Mouse (Mus musculus): ENCODE results near the gene S100a10. TPM values are rescaled to one million over a fixed set of nuclear protein-coding genes. Genes with fewer than 3 reads are reported as not detected.
A peak's percentile ranks its signal among the peaks of the same experiment; 100 is the strongest.

S100a10 gene
- polyA plus RNA-seq, 1 experiment: 56.7 TPM

DNA sequence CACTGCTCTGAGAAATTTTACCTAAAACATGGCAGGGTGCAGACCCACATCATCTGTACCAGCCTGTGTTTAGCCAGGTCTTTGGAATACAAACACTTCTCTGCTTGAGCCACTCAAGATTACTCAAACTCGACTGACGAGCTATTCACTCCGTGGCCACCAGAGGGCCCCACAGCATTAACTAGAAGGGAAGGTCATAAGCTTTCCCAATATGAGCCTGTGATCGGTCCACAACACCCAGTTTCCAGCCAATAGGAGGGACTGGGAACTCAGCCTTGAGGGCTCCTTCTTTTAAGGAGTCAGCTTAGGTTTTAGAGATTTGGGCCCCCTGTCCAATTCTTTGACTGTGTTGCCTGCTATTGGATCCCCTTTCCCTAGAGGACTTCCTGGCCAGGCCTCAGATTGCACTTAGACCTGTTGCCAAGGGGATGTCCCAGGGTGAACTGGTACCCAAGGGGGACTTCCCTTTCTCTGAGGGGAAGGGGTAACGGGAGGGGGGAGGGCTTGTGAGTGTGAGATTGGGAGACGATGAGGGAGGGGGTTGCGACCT lies 7.7 kb upstream of the S100a10 start:
- TF ChIP-seq CTCF (IDR thresholded peaks at IDR 0.05; ENCODE audit: extremely low read depth, insufficient read depth, low read length) (peak; percentile 88), POLR2A (IDR thresholded peaks at IDR 0.05; ENCODE audit: extremely low read depth, insufficient read depth, low read length) (no peak)
- Histone ChIP-seq H3K4me1 (ENCODE audit: control insufficient read depth, insufficient read depth, low read length) (no peaks in the 10 kb centered on the region), H3K27ac (ENCODE audit: insufficient read depth, low read length) (no peak overlapping the region), H3K4me3 (ENCODE audit: insufficient read depth, low read length) (no peak overlapping the region)

DNA sequence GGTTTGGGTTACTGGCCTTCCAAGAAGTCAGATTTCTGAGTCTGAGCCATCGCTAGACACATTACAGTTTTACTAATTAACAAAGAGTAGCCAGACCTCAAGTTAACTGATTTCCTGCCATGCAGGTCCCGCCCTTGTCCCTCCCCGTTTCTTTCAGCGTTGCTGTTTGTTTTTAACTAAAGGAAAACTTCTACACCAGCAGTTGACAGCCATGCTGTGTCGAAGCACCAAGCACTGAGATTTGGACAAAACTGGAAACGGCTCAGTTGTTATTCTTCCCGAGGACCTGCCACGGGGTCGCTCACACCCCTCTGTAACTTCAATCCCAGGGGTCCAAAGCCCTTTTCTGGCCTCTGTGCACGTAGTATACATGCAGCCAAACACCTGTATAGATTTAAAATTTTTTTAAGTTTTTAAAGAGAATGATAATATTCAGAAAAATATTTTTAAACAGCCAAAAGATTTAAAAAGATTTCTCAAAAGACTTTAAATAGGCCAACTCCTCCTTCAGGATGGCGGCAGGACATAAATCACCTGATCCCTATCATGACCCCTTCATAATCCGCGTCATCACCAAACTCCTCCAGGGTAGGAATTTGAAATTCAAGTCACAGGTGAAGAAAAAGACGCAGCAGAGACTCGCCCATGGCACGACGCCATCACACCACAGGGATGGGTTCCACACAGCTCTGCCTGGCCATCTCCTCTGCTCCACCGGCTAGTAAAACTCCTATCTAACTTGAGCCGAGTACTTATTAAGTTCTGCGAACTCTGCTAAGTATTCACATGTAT lies 6.9 kb upstream of the S100a10 start:
- Histone ChIP-seq H3K4me1 (ENCODE audit: control insufficient read depth, insufficient read depth, low read length) (no peaks in the 10 kb centered on the region), H3K27ac (ENCODE audit: insufficient read depth, low read length) (no peak overlapping the region), H3K4me3 (ENCODE audit: insufficient read depth, low read length) (no peak overlapping the region)
- no peak for TF ChIP-seq POLR2A (IDR thresholded peaks at IDR 0.05; ENCODE audit: extremely low read depth, insufficient read depth, low read length)
- TF ChIP-seq CTCF (IDR thresholded peaks at IDR 0.05; ENCODE audit: extremely low read depth, insufficient read depth, low read length): no peak

DNA sequence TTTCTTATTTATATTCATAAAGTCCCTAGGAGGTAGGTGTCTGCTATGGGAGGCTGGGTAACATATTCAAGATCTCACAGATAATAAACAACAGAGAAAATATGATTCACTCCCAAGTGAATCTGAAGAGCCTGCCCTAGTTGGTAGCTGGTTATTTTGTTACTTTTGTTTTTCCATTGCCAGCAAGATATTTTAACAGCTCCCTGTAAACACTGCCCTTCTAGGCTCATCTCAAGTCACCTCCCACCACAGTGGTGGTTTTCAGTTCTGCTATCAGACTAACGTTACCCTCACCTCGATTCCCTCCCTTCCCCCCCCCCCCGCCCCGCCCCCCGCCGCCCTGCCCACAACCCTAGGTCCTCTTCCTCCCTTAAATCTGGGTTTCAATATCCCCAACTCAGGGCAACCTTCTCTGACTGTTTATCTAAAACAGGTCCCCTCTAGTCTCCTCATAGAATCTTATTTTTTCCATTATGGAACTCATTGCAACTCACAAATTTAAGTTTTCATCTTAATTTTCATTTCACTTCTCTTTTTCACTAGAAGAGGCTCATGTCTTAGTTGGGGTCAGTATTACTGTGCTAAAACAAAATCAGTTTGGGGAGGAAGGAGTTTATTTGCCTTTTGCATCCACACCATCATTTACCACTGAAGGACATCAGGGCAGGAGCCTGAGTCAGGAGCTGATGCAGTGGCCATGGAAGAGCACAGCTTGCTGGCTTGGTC lies 6.2 kb upstream of the S100a10 start:
- H3K4me3 ChIP-seq (ENCODE audit: insufficient read depth, low read length): no peak overlapping the region
- TF ChIP-seq POLR2A (IDR thresholded peaks at IDR 0.05; ENCODE audit: extremely low read depth, insufficient read depth, low read length): no peak
- no peak for TF ChIP-seq CTCF (IDR thresholded peaks at IDR 0.05; ENCODE audit: extremely low read depth, insufficient read depth, low read length)
- H3K4me1 ChIP-seq (ENCODE audit: control insufficient read depth, insufficient read depth, low read length): no peaks in the 10 kb centered on the region
- no peak overlapping the region for H3K27ac ChIP-seq (ENCODE audit: insufficient read depth, low read length)

DNA sequence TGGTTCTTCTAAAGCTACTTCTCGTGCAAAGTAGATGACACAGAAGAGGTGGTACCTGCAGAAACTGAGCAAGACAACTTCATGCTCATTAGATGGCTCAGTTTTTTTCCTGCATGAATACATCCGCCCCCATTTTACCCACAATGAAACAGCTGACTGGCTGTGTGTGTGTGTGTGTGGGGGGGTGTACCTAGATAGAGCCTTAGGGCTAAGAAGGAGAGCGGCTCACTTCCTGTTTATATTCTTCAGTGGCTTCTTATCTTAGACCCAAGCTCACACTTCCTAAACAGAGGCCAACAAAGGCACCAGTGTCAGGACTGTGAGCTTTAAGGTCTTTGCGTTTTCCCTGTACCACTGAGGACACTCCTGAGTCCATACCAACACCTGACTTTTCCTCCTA lies 4.9 kb upstream of the S100a10 start:
- Histone ChIP-seq H3K4me1 (ENCODE audit: control insufficient read depth, insufficient read depth, low read length) (no peaks in the 10 kb centered on the region), H3K4me3 (ENCODE audit: insufficient read depth, low read length) (no peak overlapping the region), H3K27ac (ENCODE audit: insufficient read depth, low read length) (no peak overlapping the region)
- TF ChIP-seq CTCF (IDR thresholded peaks at IDR 0.05; ENCODE audit: extremely low read depth, insufficient read depth, low read length) (no peak), POLR2A (IDR thresholded peaks at IDR 0.05; ENCODE audit: extremely low read depth, insufficient read depth, low read length) (no peak)

DNA sequence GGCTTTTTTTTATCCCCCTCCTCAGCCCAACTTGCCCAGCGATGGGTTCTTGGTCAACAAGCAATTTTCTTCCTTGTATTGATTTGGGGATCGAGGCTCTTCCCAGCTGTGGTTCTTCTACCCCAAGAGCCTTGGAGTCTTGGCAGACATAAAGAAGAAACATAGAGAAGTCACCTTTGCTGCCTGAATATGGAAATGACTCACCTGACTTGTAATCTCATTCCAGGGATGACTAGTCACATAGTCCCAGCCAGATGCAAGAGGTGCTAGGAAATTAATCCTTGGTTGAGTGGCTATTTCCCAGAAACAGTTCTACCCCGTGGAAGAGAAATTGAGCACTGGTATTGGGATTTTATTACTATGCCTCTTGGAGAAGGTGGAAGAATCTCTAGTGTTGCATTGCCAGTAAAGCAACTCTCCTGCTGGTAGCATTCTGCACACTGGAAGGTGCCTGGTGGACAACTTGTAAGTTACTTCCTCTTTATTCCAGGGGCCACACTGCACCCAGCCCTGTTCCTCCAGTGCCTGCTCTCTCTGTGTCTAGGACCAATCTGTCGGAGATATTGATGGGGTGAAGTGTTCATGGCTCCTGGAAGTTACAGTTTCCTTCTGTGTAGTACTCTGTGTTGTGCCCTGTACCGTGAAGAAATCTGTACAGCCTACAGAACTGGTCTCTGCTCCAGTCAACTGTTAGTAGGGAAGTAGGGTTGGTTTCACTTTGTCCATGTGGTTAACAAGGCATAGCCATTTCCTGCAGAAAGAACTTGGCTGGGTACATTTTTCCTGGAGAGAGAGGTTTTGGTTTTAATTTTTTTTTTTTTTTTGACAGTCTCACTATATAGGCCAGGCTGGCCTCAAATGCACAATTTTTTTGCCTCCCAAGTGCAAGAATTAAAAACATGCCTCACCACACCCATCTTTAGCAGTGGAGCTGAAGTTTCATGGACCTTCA lies 2.7 kb upstream of the S100a10 start:
- H3K4me1 ChIP-seq (ENCODE audit: control insufficient read depth, insufficient read depth, low read length): no peaks in the 10 kb centered on the region
- TF ChIP-seq CTCF (IDR thresholded peaks at IDR 0.05; ENCODE audit: extremely low read depth, insufficient read depth, low read length): no peak
- no peak for TF ChIP-seq POLR2A (IDR thresholded peaks at IDR 0.05; ENCODE audit: extremely low read depth, insufficient read depth, low read length)
- no peak overlapping the region for H3K4me3 ChIP-seq (ENCODE audit: insufficient read depth, low read length)
- H3K27ac ChIP-seq (ENCODE audit: insufficient read depth, low read length): no peak overlapping the region

DNA sequence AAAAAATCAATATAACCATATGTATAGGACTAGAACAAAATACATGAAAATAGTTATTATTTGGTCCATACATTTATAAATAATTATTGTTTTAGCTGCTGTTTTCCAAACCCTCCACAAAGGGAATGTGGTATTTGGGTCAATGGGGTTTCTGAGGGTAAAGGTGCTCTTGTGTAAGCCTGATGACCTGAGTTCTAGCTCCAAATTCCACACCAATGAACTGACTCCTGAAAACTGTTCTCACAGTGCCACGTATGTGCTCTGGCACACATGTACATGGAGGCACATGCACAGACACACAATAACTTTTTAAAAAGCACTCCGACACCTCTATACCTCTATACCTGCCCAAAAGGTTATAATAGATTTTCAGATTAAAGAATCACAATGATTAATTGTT lies 1.6 kb upstream of the S100a10 start:
- TF ChIP-seq CTCF (IDR thresholded peaks at IDR 0.05; ENCODE audit: extremely low read depth, insufficient read depth, low read length) (no peak), POLR2A (IDR thresholded peaks at IDR 0.05; ENCODE audit: extremely low read depth, insufficient read depth, low read length) (no peak)
- Histone ChIP-seq H3K27ac (ENCODE audit: insufficient read depth, low read length) (no peak overlapping the region), H3K4me1 (ENCODE audit: control insufficient read depth, insufficient read depth, low read length) (no peaks in the 10 kb centered on the region), H3K4me3 (ENCODE audit: insufficient read depth, low read length) (no peak overlapping the region)

DNA sequence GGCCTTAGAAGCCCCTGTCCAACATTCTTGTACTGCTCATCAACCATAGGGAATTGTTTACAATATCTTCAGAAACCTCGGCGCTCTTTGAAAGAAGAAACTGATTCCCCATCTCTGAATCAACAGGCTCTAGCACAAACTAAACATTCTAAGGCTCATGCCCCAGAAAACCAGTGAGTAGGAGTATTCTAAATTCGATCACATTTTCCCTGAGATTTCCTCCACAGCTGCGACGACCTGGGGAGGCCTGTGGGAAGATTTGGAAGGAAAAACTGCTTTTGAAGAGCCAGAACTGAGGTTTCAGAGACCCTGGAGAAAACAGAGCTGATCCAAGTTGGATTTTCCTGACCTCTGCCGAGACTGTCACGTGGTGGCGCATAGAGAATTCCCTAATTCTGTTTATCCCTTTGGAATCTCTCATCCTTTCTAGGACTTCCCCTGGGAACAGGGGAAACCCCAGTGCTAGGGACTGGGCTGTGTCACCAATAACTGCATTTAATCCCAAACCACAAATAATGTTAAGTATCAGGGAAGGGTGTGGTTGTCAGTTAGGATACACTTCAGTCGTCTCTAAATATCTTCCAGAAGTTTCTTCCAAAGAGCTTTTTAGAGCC lies 1.0 kb upstream of the S100a10 start:
- no peak for TF ChIP-seq CTCF (IDR thresholded peaks at IDR 0.05; ENCODE audit: extremely low read depth, insufficient read depth, low read length)
- TF ChIP-seq POLR2A (IDR thresholded peaks at IDR 0.05; ENCODE audit: extremely low read depth, insufficient read depth, low read length): no peak
- no peak overlapping the region for H3K4me3 ChIP-seq (ENCODE audit: insufficient read depth, low read length)
- H3K27ac ChIP-seq (ENCODE audit: insufficient read depth, low read length): no peak overlapping the region
- no peaks in the 10 kb centered on the region for H3K4me1 ChIP-seq (ENCODE audit: control insufficient read depth, insufficient read depth, low read length)

DNA sequence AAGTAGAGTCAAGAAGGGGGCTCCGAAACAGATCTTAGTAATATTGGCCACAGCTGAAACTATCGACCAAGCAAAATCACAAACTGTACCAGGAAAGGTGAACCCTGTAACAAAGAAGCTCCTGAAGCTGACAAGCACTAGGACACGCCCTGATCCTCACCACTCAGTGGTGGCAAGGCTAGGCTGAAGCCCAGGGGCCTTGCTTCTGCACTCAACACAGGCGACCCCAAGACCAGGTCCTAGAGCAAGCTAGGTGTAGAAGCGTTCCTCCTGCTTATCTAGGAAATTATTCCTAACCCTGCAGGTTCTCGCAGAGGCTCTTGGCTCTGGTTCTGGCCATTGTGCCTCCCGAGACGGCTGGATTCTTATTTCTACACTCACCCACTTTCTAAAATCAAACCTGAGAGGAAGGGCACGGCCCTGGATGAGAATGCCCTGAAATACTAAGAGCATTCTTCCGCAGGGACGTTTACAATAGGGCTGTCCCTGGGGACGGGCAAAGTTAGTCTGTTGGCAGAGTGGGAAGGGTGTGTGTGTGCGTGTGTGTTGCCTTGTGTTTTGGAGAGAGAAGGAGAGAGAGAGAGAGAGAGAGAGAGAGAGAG lies 400 bp upstream of the S100a10 start:
- Histone ChIP-seq H3K4me1 (ENCODE audit: control insufficient read depth, insufficient read depth, low read length) (no peaks in the 10 kb centered on the region), H3K27ac (ENCODE audit: insufficient read depth, low read length) (0 out of 2 replicates have a peak overlapping the region, but pooled peaks have one; percentile 18), H3K4me3 (ENCODE audit: insufficient read depth, low read length) (peak overlapping the region; percentile 57)
- TF ChIP-seq CTCF (IDR thresholded peaks at IDR 0.05; ENCODE audit: extremely low read depth, insufficient read depth, low read length): no peak
- no peak for TF ChIP-seq POLR2A (IDR thresholded peaks at IDR 0.05; ENCODE audit: extremely low read depth, insufficient read depth, low read length)

All from cortical plate, adult 2 months (tissue).